Mouse (Mus musculus) activated CD4-positive, CD25-positive, alpha-beta regulatory T cell, adult 4 months (primary cell): ENCODE results near the gene Map7. TPM values are rescaled to one million over a fixed set of nuclear protein-coding genes. Genes with fewer than 3 reads are reported as not detected.

ENCODE experiments used
- ATAC-seq: one replicate; pipeline ENCODE4 v1.8.0; 2017
- polyA plus RNA-seq, 2 experiments: library from polyadenylated mRNA; unstranded; fragments of 100-300 nt; shearing (Covaris generic); gene quantifications; one replicate each; pipeline ENCODE4 v1.2.1; 2017

Gene Map7
- polyA plus RNA-seq, 2 experiments from 2014 or later: 4.8 to 5.2 TPM

DNA sequence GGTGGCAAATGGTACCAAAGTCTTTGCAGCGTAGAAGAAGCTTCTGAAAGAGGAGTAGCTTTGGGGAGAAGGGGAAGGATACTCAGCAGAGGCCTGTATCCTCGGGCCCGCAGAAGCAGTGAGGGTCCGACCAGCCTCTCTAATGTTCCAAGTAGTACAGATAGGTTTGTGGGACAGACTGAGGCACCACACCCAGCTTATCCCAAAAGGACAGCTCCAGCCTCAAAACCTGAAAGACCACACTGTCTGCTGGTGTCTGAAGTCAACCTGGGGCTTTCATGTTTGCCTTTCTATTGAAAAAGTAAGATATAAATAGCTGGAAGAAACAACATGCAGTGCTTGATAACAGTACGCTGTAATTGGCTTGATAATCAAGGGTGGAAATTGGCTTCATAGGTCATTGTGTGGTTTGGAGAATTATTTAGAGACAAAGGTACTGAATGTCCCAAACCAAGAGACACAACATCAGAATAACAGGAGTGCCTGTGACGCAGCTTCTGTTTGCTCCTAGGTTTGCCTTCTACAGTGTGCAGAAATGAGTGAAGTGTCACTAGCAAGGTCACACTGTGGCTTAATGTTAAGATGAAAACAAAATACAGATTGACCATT, 42.0 kb downstream of the Map7 start:
- ATAC-seq: no peak

DNA sequence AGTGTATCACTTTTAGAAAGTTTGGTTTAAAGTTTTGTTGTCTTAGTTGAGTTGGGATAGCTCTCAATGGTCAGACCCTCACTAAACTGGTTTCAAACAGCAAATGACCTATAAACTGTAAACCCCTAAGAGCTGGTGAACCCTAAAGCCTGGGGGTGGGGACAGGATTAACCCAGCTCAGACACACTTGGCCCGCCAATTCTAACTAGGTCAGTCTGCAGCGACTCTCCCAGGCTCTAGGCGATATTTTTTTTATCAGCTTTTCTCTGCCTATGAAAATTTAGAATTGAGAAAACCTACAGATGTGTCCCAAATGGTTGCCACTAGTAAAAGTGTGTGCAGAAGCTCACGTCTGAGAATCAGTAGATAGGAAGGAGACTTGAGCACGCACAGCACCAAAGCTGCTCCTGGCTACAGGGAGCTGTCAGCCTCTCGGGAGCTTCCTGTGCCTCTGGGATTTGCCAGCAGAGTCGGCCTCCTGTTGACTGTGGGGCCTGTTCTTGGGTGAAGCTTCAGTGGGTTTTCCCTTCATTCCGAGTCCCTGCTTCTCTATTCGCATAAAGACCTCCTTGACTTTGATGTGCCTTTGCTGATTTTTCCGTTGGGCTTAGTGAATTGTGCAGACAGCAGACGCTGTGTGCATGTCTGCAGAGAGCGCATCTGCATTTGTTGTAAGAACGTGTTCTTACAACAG, 46.7 kb downstream of the Map7 start:
- ATAC-seq: no peak

DNA sequence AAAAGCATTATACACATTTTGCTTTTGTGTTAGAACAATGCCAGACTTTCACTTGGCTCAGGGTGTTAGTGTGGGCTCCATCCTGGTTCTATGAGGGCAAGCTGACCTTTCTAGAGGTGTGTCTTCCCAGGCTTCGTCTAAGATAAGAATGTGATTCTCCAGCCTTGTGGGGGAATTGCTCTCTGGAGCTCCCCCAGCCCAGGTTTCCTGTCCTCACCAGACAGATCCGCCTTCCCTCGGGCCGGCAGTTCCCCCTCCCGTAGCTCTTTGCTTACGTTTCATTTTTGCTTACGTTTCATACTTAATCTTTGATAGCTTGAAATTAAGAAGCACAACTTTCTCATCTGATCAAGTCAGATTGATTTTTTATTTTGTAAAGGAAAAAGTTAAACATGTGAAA, 48.8 kb downstream of the Map7 start:
- no peak for ATAC-seq

DNA sequence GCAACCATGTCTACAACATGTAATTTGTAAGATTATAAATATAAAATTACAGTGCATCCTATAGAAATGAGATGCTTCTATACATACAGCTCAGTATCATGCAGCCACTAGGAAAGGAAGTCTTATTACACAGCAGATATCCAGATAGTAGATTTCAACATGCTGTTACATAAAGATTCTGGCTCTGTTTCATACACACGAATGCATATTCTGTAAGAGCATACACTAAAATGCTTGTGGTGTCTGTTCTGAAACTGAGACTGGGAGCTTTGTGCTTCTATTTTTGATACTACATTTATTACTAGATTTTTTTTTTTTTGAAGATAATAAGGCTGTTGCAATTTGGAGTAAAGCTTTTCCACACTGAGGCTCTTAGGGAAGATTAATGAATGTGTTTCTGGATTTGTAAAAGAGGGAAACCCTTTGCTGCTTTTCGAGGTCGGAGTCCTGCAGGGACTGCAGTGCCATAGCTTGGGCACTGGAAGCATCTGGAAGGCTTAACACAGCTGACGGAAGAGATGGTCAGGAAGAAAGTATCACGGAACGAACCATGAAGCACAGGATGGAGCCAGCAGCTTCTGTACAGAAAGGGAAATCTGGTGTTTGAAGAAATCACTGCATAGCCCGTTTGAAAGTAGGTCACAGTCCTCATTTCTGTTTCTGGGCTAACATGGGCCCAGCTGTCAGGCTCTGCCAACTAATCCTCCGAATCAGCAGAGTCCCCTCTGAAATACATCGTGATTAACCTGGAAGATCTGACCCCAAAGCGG, 50.9 kb downstream of the Map7 start:
- ATAC-seq: no peak

DNA sequence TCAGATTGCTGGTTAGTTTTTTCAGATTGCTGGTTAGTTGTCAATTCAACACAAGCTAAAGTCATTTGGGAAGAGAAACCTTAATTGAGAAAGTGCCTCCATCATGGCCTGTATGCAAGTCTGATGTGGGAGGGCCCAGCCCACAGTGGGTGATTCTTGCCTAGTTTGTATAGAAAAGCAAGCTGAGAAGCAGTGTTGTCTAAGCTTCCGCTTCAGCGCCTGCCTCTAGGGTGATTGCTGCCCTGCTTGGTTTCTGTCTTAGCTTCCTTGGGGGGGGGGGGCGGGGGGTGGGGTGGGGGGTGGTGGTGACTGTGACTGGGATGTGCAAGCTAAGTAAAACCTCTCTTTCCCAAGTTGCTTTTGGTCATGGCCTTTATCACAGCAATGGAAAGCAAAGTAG, 53.0 kb downstream of the Map7 start:
- ATAC-seq: no peak

DNA sequence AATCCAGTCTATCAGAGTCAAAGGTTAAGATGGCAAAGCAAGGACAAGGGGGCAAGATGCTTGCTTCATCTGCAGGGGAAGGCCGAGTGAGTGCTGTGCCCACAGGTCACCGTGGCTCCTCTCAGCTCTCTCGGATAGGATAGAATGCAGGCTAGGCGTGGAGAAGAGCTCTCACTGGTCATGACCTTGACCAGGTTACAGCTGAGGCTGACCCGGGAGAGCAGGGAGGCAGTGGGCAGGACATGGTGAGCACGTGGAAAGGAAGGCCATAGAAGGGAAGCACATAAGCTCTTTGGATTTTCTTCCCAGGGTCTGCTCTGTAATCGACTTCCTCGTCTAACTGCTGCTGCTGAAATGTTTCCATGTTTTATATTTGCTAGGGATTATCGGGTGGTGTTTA, 53.9 kb downstream of the Map7 start:
- no peak for ATAC-seq

DNA sequence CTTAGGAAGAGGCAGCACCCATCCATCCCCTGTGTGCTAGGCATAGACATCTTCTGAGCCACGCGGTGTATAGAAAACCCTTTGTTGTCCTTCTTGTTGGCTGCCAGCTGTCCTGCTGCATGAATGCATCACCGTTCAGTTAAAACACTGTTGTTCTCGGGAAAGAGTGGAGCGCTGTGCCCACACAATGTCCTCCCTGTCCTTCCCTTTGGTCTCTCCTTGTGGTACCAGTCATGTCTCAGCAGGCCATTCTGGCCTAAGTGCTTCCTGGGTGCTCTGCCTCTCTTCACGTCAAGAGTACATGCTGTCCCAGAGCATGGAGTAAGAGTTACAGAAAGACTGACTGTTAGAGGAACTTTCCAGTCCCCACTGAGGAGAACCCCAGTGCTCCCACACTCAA, 54.5 kb downstream of the Map7 start:
- ATAC-seq: no peak

DNA sequence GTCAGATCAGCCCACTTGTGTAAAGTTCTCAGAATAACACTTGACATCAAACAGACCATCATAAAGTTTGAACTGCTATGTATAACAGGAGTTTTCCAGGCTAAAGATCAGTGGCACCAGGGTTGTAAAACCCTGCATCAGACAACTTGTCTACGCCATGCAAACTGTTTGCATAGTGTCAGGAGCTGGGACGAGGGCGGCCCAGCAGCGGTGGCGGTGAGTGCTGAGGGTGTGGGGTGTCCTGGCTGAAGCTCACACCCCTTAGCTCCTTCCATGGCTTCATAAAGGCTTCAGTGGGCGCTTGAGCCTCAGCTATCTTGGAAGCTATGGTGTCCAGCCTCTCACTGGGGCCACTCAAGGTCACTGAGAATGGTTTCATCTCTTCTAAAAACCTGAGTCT, 55.2 kb downstream of the Map7 start:
- no peak for ATAC-seq

DNA sequence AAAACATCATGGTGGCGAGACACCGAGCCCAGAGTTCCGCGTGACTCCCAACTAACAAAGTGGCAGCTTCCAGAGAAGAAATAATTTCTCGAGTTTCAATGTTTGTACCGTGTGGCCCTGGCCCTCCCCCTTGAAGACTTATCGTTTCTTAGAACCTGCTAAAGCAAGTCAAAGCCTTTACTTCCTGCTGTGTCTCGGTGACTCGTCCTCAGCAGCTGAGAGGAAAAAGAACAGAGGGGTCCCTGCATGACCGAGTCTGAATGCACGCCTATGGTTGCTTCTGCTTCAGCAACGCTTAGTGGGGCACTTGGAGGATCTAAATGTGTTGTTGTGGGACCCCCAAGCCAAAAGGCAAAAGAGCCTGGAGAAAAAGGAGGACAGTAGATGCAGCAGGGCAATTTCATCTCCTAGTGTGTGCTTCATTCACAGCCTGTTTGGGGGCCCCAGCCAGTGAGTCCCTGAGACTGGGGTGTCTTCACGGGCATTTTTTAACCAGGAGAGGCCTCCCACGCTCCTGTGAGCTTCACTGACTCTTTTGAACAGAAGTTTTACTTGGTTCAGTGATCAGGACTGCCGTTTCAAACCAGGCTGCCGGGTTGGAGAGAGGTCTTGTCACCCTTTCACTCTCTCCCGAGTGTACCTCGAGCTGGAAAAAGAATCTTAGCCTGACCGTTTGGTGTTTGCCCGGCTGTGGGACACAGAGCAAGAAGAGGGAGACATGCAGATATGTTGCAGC, 56.6 kb downstream of the Map7 start:
- peak; percentile 65 for ATAC-seq

DNA sequence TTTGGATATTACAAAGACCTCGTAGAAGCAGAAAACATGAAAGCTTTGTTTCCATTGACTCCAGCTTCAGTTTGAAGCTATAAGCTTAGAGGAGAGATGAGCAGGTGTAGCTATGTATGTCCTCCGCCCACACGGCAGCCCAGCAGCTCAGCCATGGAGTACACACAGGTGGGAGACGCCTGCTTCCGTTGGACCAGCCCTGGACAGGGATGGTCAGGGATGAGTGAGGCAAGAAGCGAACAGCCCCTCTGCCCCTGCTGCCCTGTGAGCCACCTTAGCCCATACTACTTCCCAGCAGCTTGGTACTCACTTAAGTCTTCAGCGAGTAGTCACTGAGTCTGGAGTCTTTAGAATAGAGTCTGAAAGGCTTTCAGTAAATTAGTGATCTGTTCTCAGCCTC, 58.7 kb downstream of the Map7 start:
- no peak for ATAC-seq

DNA sequence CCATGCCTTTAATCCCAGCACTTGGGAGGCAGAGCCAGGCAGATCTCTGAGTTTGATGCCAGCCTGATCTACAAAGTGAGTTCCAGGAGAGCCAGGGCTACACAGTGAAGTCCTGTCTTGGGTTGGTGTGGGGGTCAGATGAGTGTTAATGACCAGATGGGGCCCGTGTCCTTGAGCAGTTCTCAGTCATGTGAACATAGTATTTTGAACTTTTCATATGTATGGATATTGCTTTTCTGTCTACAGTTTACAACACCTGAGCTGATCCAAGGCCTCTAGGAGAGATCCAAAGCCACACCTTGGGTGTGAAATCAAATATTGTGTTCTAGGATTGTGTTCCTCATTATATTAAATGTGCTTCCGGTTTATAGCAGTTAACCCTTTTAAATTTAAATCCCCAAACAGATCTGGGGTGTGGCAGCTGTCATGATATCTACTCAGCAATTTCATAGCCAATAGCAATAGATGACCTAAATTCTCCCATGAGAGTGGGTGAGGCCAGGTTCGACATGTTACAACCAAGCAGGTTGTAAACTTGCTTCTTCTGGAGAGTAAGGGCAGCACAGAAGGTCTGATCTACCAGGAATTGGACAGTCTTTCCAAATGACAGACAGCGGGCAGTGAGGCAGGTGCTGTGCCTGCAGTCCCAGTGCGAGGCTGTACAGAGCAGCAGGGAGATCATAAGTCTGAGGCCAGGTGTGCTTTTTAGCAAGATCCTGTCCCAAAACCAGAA, 61.5 kb downstream of the Map7 start:
- ATAC-seq: no peak

DNA sequence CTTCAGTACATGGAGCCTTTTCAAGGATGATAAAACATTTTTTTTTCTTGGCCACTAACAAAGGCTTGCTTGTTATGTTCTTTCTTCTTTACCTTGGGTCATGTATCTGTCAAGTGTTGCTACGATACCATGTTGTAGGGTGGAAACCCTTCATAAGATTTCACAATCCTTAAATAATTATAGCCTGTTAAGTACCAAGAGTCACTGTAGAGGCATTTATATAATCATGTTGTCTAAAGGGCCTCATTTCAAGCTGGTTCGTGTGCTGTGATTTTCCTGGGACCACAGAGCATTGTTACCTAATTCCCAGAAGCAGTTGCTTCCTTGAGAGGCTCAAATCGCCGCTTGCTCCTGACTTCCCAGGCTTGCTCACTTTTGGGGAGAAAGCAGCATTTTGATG, 66.1 kb downstream of the Map7 start:
- ATAC-seq: no peak

DNA sequence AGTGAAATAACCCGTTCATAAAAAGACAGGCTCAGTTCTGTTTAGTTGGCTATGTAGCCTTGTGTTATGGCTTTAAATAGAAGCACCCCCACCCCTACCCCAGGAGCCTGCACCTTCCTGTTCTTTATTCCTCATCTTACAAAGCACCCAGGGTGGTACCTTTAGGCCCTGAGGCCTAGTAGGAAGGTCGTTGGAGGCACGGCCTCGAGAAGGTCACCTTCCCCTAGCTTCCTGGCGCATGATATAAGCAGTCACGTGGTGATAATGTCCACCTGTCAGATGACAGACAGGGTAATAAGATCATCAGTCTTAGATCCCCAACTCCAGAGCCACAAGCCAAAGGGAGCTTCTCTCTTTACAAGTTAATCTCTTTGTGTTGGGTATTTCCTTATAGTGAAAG, 68.7 kb downstream of the Map7 start:
- no peak for ATAC-seq

DNA sequence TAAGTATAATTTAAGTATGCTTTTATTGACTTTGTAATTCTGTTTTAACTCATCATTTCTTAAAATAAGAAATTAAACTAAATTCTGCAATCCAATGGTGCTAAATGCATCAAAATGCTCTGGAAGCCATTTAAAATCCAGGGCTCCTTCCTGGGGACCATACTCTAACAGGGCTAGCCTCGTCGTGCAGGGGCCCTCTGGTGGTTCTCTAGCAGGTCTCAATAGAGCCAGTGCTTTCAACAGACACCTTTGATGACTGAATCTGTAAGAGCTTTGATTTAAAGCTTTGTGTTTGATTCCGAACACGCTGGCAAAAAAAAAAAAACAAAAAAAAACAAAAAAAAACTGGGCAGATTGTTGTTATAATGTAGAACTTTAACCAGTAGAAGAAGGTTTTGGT, 70.6 kb downstream of the Map7 start:
- ATAC-seq: no peak

DNA sequence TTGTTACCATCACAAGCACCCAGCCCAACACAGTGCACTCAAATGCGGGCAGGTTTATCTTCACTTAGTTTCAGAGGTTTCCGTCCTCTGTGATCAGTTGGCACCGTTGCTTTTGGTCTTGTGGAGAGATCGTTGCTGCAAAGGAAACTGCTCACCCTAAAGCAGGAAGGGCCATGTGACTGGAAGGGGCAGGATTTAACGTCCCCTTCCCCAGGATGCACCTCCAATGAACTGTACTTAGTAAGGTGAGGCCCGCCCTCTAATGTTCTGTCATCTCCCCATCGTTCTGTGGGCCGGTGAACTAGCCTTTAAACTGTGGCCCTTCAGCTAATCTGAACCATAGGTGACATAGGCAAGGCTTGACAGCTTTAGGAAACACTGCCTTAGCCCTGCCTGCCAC, 71.3 kb downstream of the Map7 start:
- ATAC-seq: peak; percentile 66

DNA sequence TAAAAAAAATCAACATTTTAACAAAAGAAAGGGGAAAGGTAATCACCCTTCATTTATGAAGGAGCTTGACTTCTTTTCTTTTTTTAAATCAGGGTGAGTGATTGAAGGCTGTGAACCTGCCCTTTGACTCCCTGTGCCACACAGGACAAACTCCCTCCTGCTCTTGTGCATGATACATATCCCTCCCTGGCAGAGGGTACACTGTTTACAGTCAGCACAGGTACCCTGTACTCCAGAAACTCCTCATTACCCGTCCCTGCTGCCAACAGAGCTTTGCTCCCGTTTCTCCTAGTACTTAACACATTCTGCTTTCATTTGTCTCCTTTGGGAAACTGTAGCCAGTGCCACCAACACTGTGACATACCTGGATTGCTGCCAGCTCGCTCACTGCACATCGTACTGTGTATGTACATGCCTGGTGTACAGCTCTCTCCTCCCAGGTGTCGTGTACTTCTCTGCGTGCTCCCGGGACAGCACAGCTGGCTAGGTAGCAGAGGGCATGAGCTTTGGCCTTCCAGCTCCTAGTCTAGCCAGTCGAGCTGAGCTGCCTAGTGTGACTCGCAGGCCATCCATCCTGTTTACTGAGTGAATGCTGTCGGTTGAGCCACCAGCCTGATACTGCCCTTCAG, 72.3 kb downstream of the Map7 start:
- ATAC-seq: no peak

DNA sequence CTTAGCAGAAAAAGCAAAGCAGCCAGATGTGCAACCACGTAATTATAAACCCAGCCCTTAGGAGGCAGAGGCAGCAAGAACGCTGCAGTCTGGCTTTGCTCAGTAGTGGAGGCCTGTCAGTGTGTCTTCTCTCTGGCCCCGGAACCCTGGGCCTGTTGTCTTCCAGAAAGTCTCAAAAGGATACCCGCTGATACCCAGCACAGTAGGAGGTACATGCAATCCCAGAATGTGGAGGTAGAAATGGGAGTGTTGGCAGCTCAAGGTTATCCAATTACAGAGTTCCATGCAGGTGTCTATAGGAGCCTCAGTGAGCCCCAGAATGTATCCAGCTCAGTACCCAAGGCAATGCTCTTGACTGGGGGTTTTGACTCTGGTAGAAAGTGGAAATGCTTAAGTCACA, 73.7 kb downstream of the Map7 start:
- ATAC-seq: no peak

DNA sequence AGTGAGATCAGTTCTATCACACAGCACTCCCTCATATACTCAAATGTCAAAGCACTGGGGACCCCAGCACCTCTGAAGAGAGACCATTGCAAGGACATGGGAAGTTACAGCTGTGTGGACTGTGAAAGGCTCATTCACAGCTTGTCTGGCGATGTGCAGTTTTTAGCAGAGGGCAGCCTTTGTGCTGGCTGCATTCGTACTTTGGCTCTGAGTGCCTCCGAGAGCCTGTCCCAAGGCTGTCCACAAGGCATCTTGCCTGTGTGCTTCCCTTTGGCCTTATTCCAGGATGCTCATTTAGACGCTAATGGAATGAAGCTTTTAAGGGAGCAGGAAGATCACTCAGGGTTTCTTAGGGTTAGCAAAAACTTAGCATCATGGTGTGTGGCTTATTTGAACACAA, 78.5 kb downstream of the Map7 start:
- no peak for ATAC-seq

DNA sequence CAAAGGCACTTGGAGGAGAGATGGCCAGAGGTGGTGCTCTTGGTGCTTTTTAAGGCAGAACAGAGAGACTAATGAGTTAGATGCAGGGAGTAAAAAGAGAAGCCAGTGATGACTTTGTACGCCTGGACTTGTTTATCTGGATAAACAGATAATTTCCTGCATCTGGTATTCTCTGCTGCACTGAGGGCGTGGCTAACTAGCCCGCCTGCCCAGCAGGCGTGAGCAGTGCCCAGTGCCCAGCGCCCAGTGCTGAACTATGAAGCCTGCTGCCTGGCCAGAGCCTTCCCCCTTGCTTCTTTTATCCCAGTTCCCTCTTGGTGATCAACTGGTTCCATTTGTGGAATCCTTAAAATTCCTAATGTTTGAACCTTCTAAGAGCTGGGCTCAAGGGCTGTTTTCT, 81.8 kb downstream of the Map7 start:
- ATAC-seq: no peak

DNA sequence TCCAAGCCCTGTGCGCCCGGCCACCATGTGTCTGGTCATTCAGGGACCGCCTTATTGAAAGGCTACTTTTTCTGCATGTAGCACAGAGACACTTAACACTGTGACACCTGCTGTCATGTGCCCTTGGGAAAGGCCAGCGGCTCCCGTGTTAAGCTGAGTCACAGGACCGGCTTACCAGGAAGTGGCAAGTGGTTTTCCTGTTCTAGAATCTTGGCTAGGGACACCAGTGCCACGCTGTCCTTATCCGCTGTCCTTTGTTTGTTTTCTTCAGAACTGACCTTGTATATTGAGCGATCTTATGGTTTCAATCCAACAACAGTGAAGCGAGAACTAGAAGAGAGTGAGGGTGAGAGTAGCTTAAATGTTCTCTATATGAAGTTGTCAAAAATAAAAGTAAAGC, 85.2 kb downstream of the Map7 start:
- ATAC-seq: no peak

DNA sequence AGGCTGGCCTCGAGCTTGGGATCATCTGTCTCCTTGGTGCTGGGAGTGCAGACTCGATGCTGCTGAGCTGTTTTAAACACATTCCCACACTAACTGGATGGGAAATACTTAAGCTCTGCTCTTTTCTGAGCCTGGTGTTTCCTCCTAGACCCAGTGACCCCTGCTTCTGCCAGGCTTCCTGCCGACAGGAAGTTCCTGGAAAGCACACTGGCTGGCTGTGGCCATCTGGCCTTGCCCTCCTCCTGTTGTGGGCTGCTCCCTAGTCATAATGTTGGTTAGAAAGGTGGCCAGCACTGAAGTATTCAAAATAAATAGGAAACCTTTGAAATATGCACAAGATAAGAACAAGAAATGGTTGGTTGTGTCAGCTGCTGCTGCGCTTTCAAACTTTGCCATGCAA, 86.2 kb downstream of the Map7 start:
- no peak for ATAC-seq

DNA sequence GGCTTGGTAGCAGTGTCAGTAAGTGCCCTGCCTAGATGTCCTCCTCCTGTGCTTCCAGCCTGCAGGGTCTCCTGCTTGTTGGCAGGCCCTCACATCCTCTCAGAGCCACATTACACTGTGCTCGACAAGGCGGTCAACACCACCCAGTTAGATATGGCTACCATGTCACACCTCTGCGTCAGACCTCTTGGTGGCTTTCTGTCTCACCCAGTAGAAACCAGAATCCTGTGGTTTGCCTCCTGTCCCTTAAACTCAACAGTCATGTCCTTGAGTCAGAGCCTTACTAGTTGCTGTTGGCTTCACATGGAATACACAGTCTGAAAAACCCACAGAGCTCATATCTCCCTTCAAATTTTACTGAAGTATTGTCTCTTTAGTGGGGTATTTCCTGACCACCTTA, 87.4 kb downstream of the Map7 start:
- no peak for ATAC-seq
